ENCODE assay signal across 8 mouse cellular contexts in genomic region chr14:19584804-19585667, GRCm38 (mm10). TPM values are rescaled to one million over a fixed set of nuclear protein-coding genes. Genes with fewer than 3 reads are reported as not detected.
DNase-seq lines count a peak whose midpoint lies in the region; ATAC-seq lines count a peak whose summit lies in the region.
"Not testable (repeated sequence)": the region's sequence is repeated elsewhere in the genome, so short reads cannot be mapped to it uniquely, and the experiment has no call there.

TSS of gene Gm2237 (minus strand) at chr14:19585135.

- not testable (repeated sequence) for H3K36me3 ChIP-seq in embryonic facial prominence, embryonic 13.5 days; intestine, embryonic 15.5 days

- H3K9ac ChIP-seq in embryonic facial prominence, embryonic 13.5 days, result peak within 1 kb of the TSS; percentile 64
- peak within 1 kb of the TSS; percentile 28; the same call in 1 of the 2 replicates for H3K9ac ChIP-seq in intestine, embryonic 15.5 days

- WGBS in embryonic facial prominence, embryonic 13.5 days, result under 1% methylated on average over 25 of the region's 62 CpGs
- 0% methylated on average over 9 of the region's 62 CpGs for WGBS in intestine, embryonic 15.5 days

- H3K4me2 ChIP-seq in embryonic facial prominence, embryonic 13.5 days, result peak within 1 kb of the TSS; percentile 57
- peak within 1 kb of the TSS; percentile 61 for H3K4me2 ChIP-seq in intestine, embryonic 15.5 days (replicated peaks)

- not testable (repeated sequence) for H3K27me3 ChIP-seq in embryonic facial prominence, embryonic 13.5 days; intestine, embryonic 15.5 days (replicated peaks)

- DNase-seq in adrenal gland, adult (ENCODE audit: inconsistent age in 2 of 2, low spot score in 1 of 2), result peak; percentile 30 to 67
- DNase-seq in heart, adult 8-10 months (ENCODE audit: low spot score), result peak; percentile 41
- DNase-seq in left cerebral cortex, postnatal 36 days (ENCODE audit: low spot score in 2 of 2), result peak; percentile 10 to 15
- DNase-seq in lung, postnatal 36 days, result peak; percentile 29
- peak; percentile 29 to 41 for DNase-seq in right cerebral cortex, postnatal 10 days (ENCODE audit: low spot score in 2 of 2)
- DNase-seq in yolk sac, embryonic 10.5 days (ENCODE audit: low spot score), result peak; percentile 34

- H3K27ac ChIP-seq in embryonic facial prominence, embryonic 13.5 days, result not testable (repeated sequence)
- H3K27ac ChIP-seq in intestine, embryonic 15.5 days, result 0 out of 2 replicates have a peak within 1 kb of the TSS, but pooled peaks have one; percentile 36

- H3K4me1 ChIP-seq in embryonic facial prominence, embryonic 13.5 days; intestine, embryonic 15.5 days (replicated peaks): not testable (repeated sequence)

- peak within 1 kb of the TSS; percentile 47 for H3K4me3 ChIP-seq in embryonic facial prominence, embryonic 13.5 days
- H3K4me3 ChIP-seq in intestine, embryonic 15.5 days (replicated peaks), result peak within 1 kb of the TSS; percentile 43

- not testable (repeated sequence) for H3K9me3 ChIP-seq in embryonic facial prominence, embryonic 13.5 days; intestine, embryonic 15.5 days

- intact Hi-C loops in left cerebral cortex, postnatal 36 days (cut with DNase I), result not testable (repeated sequence)

- not testable (repeated sequence) for ATAC-seq in embryonic facial prominence, embryonic 13.5 days (ENCODE audit: insufficient number of reproducible peaks, insufficient read depth, low FRiP score, low TSS enrichment, low read depth); intestine, embryonic 15.5 days

RNA-seq across cellular contexts. Expression of gene Gm2237, which starts in this region (rescaled TPM):
- 2.7 and 3.1 TPM in 2 replicates for polyA plus RNA-seq in embryonic facial prominence, embryonic 13.5 days (2015; fragmentation: Nextera tagmentation; extraction: Ambion mirVana)
- total RNA-seq in heart, adult 8-10 months (2022), result 1 to 10 TPM in 1 of 4 experiments, under 1 TPM in 2, not detected in 1; 0.55 to 1.8 (median 0.73) TPM
- 1.7 and 1.8 TPM in 2 replicates for polyA plus RNA-seq in intestine, embryonic 15.5 days (2015; fragmentation: Nextera tagmentation; extraction: Ambion mirVana)
- 1 to 10 TPM; 2.4 to 2.9 TPM for total RNA-seq in left cerebral cortex, postnatal 36 days (2021)
